Comparison of ENCODE assay signal across 8 mouse cellular contexts in genomic region chr17:29246602-29247001, GRCm38 (mm10). TPM values are rescaled to one million over a fixed set of nuclear protein-coding genes. Genes with fewer than 3 reads are reported as not detected.
DNase-seq lines count a peak whose midpoint lies in the region; ATAC-seq and TF ChIP-seq lines count a peak whose summit lies in the region.

No protein-coding gene starts in this region.

- POLR2A ChIA-PET in Patski (lab: Charles Lee), result interaction anchor here (0.6 kb wide), 1 partner anchor 461 kb away, joined by 4 read pairs; no protein-coding TSS in a partner anchor

- no peak for TF ChIP-seq EP300 in lung, postnatal 0 days (IDR thresholded peaks at IDR 0.05)

- H3K9me3 ChIP-seq in liver, embryonic 13.5 days (replicated peaks), result no peaks in the 10 kb centered on the region
- H3K9me3 ChIP-seq in lung, postnatal 0 days (ENCODE audit: low read length), result no peaks in the 10 kb centered on the region

- no peak overlapping the region for H3K4me3 ChIP-seq in liver, embryonic 13.5 days (replicated peaks)
- H3K4me3 ChIP-seq in cortical plate, adult 2 months (ENCODE audit: insufficient read depth, low read length), result no peak overlapping the region
- H3K4me3 ChIP-seq in lung, postnatal 0 days (ENCODE audit: low read depth, low read length), result no peak overlapping the region

- H3K4me2 ChIP-seq in liver, embryonic 13.5 days, result no peak overlapping the region
- H3K4me2 ChIP-seq in lung, postnatal 0 days (replicated peaks; ENCODE audit: low read depth, low read length), result no peak overlapping the region

- H3K4me1 ChIP-seq in liver, embryonic 13.5 days (replicated peaks), result peaks cover 17% of the 10 kb centered on the region; the same call in 1 of the 2 replicates
- H3K4me1 ChIP-seq in cortical plate, adult 2 months (ENCODE audit: control insufficient read depth, insufficient read depth, low read length), result no peaks in the 10 kb centered on the region; the same call in 1 of the 2 replicates
- H3K4me1 ChIP-seq in lung, postnatal 0 days (ENCODE audit: insufficient read depth, low read depth, low read length), result peaks cover 6% of the 10 kb centered on the region

- in situ Hi-C loops in Patski (cut with MboI; ENCODE audit: low pct_unique_long_range_greater_than_20kb), result loop anchor here (5.0 kb wide), 2 partner anchors 69 to 199 kb away; no protein-coding TSS in a partner anchor

- peak; percentile 23 for DNase-seq in liver, embryonic 13.5 days
- DNase-seq in liver (no peak), Patski (ENCODE audit: low read depth, low spot score) (peak; percentile 55)
- peak; percentile 51 for DNase-seq in heart, postnatal 4 days
- DNase-seq in lung, postnatal 0 days (ENCODE audit: low spot score), result peak; percentile 94
- peak; percentile 96 for DNase-seq in retina, postnatal 1 day

- TF ChIP-seq POLR2A in cortical plate, adult 2 months (IDR thresholded peaks at IDR 0.05; ENCODE audit: extremely low read depth, insufficient read depth, low read length), result no peak

- peaks cover 34% of the 10 kb centered on the region for H3K36me3 ChIP-seq in liver, embryonic 13.5 days
- no peaks in the 10 kb centered on the region for H3K36me3 ChIP-seq in lung, postnatal 0 days (ENCODE audit: insufficient read depth, low read length)

- CTCF ChIA-PET in Patski (lab: Charles Lee), result interaction anchor here (0.7 to 2.0 kb wide), 23 partner anchors 10 to 319 kb away, joined by 3 to 12 read pairs (median 3); no protein-coding TSS in a partner anchor

- no peak overlapping the region for H3K9ac ChIP-seq in liver, embryonic 13.5 days
- H3K9ac ChIP-seq in lung, postnatal 0 days (replicated peaks; ENCODE audit: low read depth), result no peak overlapping the region

- no peak for TF ChIP-seq CTCF in Patski (IDR thresholded peaks at IDR 0.05)
- peak; percentile 88 for TF ChIP-seq CTCF in cortical plate, adult 2 months (IDR thresholded peaks at IDR 0.05; ENCODE audit: extremely low read depth, insufficient read depth, low read length)
- TF ChIP-seq CTCF in lung, postnatal 0 days (IDR thresholded peaks at IDR 0.05), result peak; percentile 93

- H3K27me3 ChIP-seq in liver, embryonic 13.5 days, result peaks cover 15% of the 10 kb centered on the region
- peaks cover 2% of the 10 kb centered on the region for H3K27me3 ChIP-seq in Patski
- no peaks in the 10 kb centered on the region; the same call in 1 of the 2 replicates for H3K27me3 ChIP-seq in lung, postnatal 0 days (replicated peaks; ENCODE audit: insufficient read depth, low read length)

- ATAC-seq in liver, embryonic 13.5 days (ENCODE audit: low read depth), result no peak
- peak; percentile 35 for ATAC-seq in Patski
- peak; percentile 68 for ATAC-seq in lung, postnatal 0 days
- ATAC-seq in inflammation-experienced regulatory T-cells, adult 6 months, result no peak

- 40% methylated on average over 5 of the region's 5 CpGs for WGBS in liver, embryonic 13.5 days (ENCODE audit: insufficient replicate concordance)
- WGBS in lung, postnatal 0 days, result 14% methylated on average over 5 of the region's 5 CpGs

- H3K27ac ChIP-seq in liver, embryonic 13.5 days, result no peak overlapping the region
- H3K27ac ChIP-seq in cortical plate, adult 2 months (ENCODE audit: insufficient read depth, low read length), result no peak overlapping the region
- H3K27ac ChIP-seq in lung, postnatal 0 days (ENCODE audit: low read length), result no peak overlapping the region

RNA-seq across cellular contexts. Expression of gene Cpne5, which starts 8.6 kb away (rescaled TPM):
- polyA plus RNA-seq in liver, embryonic 13.5 days (2015; fragmentation: Nextera tagmentation; extraction: Ambion mirVana), result 0.27 and 0.34 TPM in 2 replicates
- 0.26 TPM for polyA plus RNA-seq in Patski (2021)
- 91.3 and 107 TPM in 2 replicates for polyA plus RNA-seq in cortical plate, adult 2 months (2012; rRNA removed)
- 1 to 10 TPM; 5.9 to 8.4 TPM for total RNA-seq in heart, postnatal 4 days (2021)
- 0.57 and 0.63 TPM in 2 replicates for polyA plus RNA-seq in lung, postnatal 0 days (2015; fragmentation: Nextera tagmentation; extraction: Ambion mirVana)
- 1 to 10 TPM in 2 of 3 experiments, under 1 TPM in 1; 0.59 to 2.4 (median 1.7) TPM for polyA plus RNA-seq in inflammation-experienced regulatory T-cells, adult 6 months (2017; shearing (Covaris generic))

RNA-seq across cellular contexts. Expression of gene Ppil1, which starts 17.4 kb away (rescaled TPM):
- polyA plus RNA-seq in liver, embryonic 13.5 days (2015; fragmentation: Nextera tagmentation; extraction: Ambion mirVana), result 117 and 120 TPM in 2 replicates
- 54.0 TPM for polyA plus RNA-seq in Patski (2021)
- polyA plus RNA-seq in cortical plate, adult 2 months (2012; rRNA removed), result 22.3 and 23.5 TPM in 2 replicates
- total RNA-seq in heart, postnatal 4 days (2021), result 10 to 100 TPM; 39.5 to 39.6 TPM
- polyA plus RNA-seq in lung, postnatal 0 days (2015; fragmentation: Nextera tagmentation; extraction: Ambion mirVana), result 39.7 and 44.5 TPM in 2 replicates
- 100 to 1,000 TPM in 1 of 3 experiments, 10 to 100 TPM in 2; 59.0 to 107 (median 62.4) TPM for polyA plus RNA-seq in inflammation-experienced regulatory T-cells, adult 6 months (2017; shearing (Covaris generic))

RNA-seq across cellular contexts. Expression of gene BC004004, which starts 22.0 kb away (rescaled TPM):
- 54.2 and 55.3 TPM in 2 replicates for polyA plus RNA-seq in liver, embryonic 13.5 days (2015; fragmentation: Nextera tagmentation; extraction: Ambion mirVana)
- 130 TPM for polyA plus RNA-seq in Patski (2021)
- 83.8 and 92.1 TPM in 2 replicates for polyA plus RNA-seq in cortical plate, adult 2 months (2012; rRNA removed)
- 100 to 1,000 TPM; 158 to 161 TPM for total RNA-seq in heart, postnatal 4 days (2021)
- polyA plus RNA-seq in lung, postnatal 0 days (2015; fragmentation: Nextera tagmentation; extraction: Ambion mirVana), result 105 and 109 TPM in 2 replicates
- 100 to 1,000 TPM; 120 to 122 (median 120) TPM for polyA plus RNA-seq in inflammation-experienced regulatory T-cells, adult 6 months (2017; shearing (Covaris generic))

Comparison
In these comparisons a context has a peak if more than half of its experiments do, and no peak if none do; other contexts are left out.
1. ATAC-seq: peak in Patski (single experiment) and lung, postnatal 0 days (single experiment); none in liver, embryonic 13.5 days (single experiment) and inflammation-experienced regulatory T-cells, adult 6 months (single experiment).
2. RNA of gene Cpne5, which starts 8.6 kb away (polyA plus RNA-seq): 91.3 to 107 TPM in cortical plate, adult 2 months; 0.59 to 2.4 TPM in inflammation-experienced regulatory T-cells, adult 6 months, 0.57 to 0.63 TPM in lung, postnatal 0 days, 0.27 to 0.34 TPM in liver, embryonic 13.5 days and 0.26 TPM in Patski (single experiment); every median in the first group is over 10 times any median in the second.